Mouse (Mus musculus): ENCODE measurements around the gene Ddi2.

DNA sequence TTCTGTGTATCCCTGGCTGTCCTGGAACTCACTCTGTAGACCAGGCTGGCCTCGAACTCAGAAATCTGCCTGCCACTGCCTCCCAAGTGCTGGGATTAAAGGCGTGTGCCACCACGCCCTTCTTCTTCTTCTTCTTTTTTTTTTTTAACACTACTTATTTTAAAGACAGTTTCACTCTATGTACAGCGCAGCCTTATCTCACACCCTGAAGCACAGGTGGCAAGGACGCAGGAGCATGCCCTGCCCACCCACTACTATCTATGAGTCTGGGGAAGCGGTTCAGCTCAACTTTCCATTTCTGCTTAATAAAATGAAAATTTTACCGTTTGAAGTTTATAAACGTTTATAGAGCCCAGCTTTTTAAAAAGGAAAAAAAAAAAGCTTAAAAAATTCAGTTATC, 34.7 kb downstream of the Ddi2 start:
- TF ChIP-seq CTCF (IDR thresholded peaks at IDR 0.05) (no peak), POLR2A (IDR thresholded peaks at IDR 0.05; ENCODE audit: insufficient read depth, low read depth, low read length) (no peak)
